Mouse (Mus musculus) lung, postnatal 25 days (tissue): ENCODE measurements at regions not wholly inside any gene's neighbourhood (a gene's known extent, or its start where the extent isn't known, plus 50 kb on each side); places are given as distances from the start of the nearest gene placed in this dataset.

ENCODE experiments used
- DNase-seq: peaks from one replicate; pipeline ENCODE4 v3.0.0; 2022; ENCODE audit warnings: low spot score

- DNase-seq: no peak
These were observed 733.5 kb downstream of the Fam19a2 start for GRCm38 (mm10) chr10:123997260-123997659.

- DNase-seq: no peak
These were observed 735.2 kb downstream of the Fam19a2 start for GRCm38 (mm10) chr10:123998959-123999358.

GRCm38 (mm10) chr10:124045031-124045430, 781.2 kb downstream of the Fam19a2 start:
- DNase-seq: no peak

- no peak for DNase-seq
These were observed 782.0 kb downstream of the Fam19a2 start for GRCm38 (mm10) chr10:124045791-124046190.

GRCm38 (mm10) chr10:124082756-124083155, 819.0 kb downstream of the Fam19a2 start:
- no peak for DNase-seq

- no peak for DNase-seq
These were observed 826.8 kb downstream of the Fam19a2 start for GRCm38 (mm10) chr10:124090547-124090946.

GRCm38 (mm10) chr10:124091364-124091763, 827.6 kb downstream of the Fam19a2 start:
- DNase-seq: no peak

GRCm38 (mm10) chr10:124119585-124119984, 855.8 kb downstream of the Fam19a2 start:
- DNase-seq: peak; percentile 14

- no peak for DNase-seq
These were observed 874.7 kb downstream of the Fam19a2 start for GRCm38 (mm10) chr10:124138456-124138855.

- no peak for DNase-seq
These were observed 878.5 kb downstream of the Fam19a2 start for GRCm38 (mm10) chr10:124142336-124142735.

- DNase-seq: no peak
These were observed 883.1 kb downstream of the Fam19a2 start for GRCm38 (mm10) chr10:124146751-124147469.

GRCm38 (mm10) chr10:124163441-124163840, 899.6 kb downstream of the Fam19a2 start:
- no peak for DNase-seq

- no peak for DNase-seq
These were observed 911.8 kb downstream of the Fam19a2 start for GRCm38 (mm10) chr10:124175598-124175997.

GRCm38 (mm10) chr10:124208317-124208716, 944.5 kb downstream of the Fam19a2 start:
- DNase-seq: no peak

- no peak for DNase-seq
These were observed 955.7 kb downstream of the Fam19a2 start for GRCm38 (mm10) chr10:124219461-124219860.

GRCm38 (mm10) chr10:124222068-124222467, 958.3 kb downstream of the Fam19a2 start:
- peak; percentile 1 for DNase-seq

GRCm38 (mm10) chr10:124227061-124227460, 963.3 kb downstream of the Fam19a2 start:
- no peak for DNase-seq

- DNase-seq: peak; percentile 31
These were observed 985.6 kb downstream of the Fam19a2 start for GRCm38 (mm10) chr10:124249358-124249757.

- no peak for DNase-seq
These were observed 986.2 kb downstream of the Fam19a2 start for GRCm38 (mm10) chr10:124250004-124250403.

- DNase-seq: peak; percentile 4
These were observed 1024.7 kb downstream of the Fam19a2 start for GRCm38 (mm10) chr10:124288301-124288995.

- DNase-seq: no peak
These were observed 1033.4 kb downstream of the Fam19a2 start for GRCm38 (mm10) chr10:124297198-124297677.

GRCm38 (mm10) chr10:124304683-124305082, 1040.9 kb downstream of the Fam19a2 start:
- DNase-seq: no peak

GRCm38 (mm10) chr10:124305644-124306043, 1041.8 kb downstream of the Fam19a2 start:
- no peak for DNase-seq
